Mouse (Mus musculus) hindbrain, embryonic 16.5 days (tissue): ENCODE measurements around the gene Kif4. TPM values are rescaled to one million over a fixed set of nuclear protein-coding genes. Genes with fewer than 3 reads are reported as not detected.

ENCODE experiments used
- ATAC-seq: fragments of 200-750 bp; cut with Nextera tagmentation; 2 replicates; pipeline ENCODE4 v1.8.0; 2017; ENCODE audit warnings: moderate TSS enrichment, moderate library complexity
- H3K27ac ChIP-seq: fragments of 300-500 bp; sonication (generic); 2 replicates; pipeline ENCODE4 v1.5.1; 2014; ENCODE audit warnings: low read depth, mild to moderate bottlenecking, control low read depth, low read length, moderate library complexity
- H3K27me3 ChIP-seq: fragments of 300-500 bp; sonication (generic); replicated peaks from 2 replicates; pipeline ENCODE4 v1.6.1; 2014; ENCODE audit warnings: low read length; ENCODE audit not compliant: control insufficient read depth, insufficient read depth
- H3K36me3 ChIP-seq: fragments of 300-500 bp; sonication (generic); 2 replicates; pipeline ENCODE4 v1.6.1; 2014; ENCODE audit warnings: mild to moderate bottlenecking, low read length, moderate library complexity, mixed read lengths; ENCODE audit not compliant: control insufficient read depth, insufficient read depth
- H3K4me1 ChIP-seq: fragments of 300-500 bp; sonication (generic); 2 replicates; pipeline ENCODE4 v1.6.1; 2014; ENCODE audit warnings: low read depth, low read length; ENCODE audit not compliant: control insufficient read depth, insufficient read depth
- H3K4me2 ChIP-seq: fragments of 300-500 bp; sonication (generic); 2 replicates; pipeline ENCODE4 v1.6.1; 2014; ENCODE audit warnings: mild to moderate bottlenecking, low read length, control low read depth, moderate library complexity
- H3K4me3 ChIP-seq: fragments of 300-500 bp; sonication (generic); 2 replicates; pipeline ENCODE4 v1.5.1; 2014; ENCODE audit warnings: mild to moderate bottlenecking, low read length, control low read depth, moderate library complexity
- H3K9ac ChIP-seq: fragments of 300-500 bp; sonication (generic); 2 replicates; pipeline ENCODE4 v1.6.1; 2014; ENCODE audit warnings: low read depth, mild to moderate bottlenecking, control low read depth, low read length, moderate library complexity
- H3K9me3 ChIP-seq: fragments of 300-500 bp; sonication (generic); 2 replicates; pipeline ENCODE4 v1.6.1; 2014; ENCODE audit warnings: mild to moderate bottlenecking, low read length, moderate library complexity; ENCODE audit not compliant: control insufficient read depth
- WGBS: fragments of 180-500 bp; shearing (Covaris S2); extraction: QIAGEN DNeasy Blood & Tissue Kit; methylation state at CpG from one replicate; pipeline ENCODE4 v1.1.7; 2014; 5-methylcytosine and 5-hydroxymethylcytosine counted together
- polyA plus RNA-seq: library from polyadenylated mRNA; unstranded; fragments of >200 nt; fragmentation: Nextera tagmentation; extraction: Ambion mirVana; gene quantifications from 2 replicates; pipeline ENCODE4 v1.2.1, GENCODE M21; 2015

Kif4 gene
- polyA plus RNA-seq, 1 experiment from 2014 or later: 5.0 TPM

DNA sequence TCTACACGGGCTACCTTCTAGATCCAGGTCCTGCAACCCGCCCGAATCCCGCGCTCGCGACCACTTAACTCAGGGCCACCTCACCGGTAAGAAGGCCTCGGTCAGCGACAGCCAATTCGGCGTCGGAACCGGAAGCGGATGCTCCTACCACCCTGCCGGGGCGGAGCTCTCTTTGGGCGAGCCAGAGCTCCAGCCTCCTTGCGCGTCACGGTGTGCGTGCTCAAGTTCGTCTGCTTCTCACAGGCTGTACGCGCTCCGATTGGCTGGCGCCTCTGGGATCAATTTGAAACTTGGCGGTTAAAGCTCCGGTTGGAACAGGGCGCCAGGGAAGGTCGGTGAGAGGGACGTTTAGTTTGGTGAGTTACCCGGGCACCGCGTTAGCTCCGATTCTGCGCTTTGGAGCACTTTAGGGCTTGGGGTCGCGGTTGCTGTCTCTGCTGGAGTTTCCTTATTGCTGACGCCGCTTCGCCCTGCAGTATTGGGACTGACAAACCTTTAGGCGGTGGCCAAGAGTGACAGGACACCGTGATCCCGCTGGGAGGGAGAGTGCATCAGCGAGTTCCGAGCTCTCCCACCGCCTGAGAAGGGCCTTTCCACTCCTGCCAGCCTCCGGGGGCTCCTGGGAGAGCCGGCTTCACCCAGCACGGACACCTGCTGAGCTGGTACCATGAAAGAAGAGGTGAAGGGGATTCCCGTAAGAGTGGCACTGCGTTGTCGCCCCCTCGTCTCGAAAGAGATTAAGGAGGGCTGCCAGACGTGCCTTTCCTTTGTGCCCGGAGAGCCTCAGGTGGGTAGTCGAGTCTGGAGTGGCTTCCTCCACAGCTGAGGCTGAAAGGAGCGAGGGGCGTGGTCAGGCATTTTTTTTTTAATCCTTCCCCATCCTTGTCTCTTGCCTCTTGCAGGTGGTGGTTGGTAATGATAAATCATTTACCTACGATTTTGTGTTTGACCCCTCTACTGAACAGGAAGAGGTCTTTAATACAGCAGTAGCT lies 561 bp downstream of the Kif4 start, which contains the start of gene Pdzd11:
Gene Pdzd11, minus strand, starts transcription at position 767 of the 992 bp plus-strand sequence.
- H3K4me3 ChIP-seq: peak within 1 kb of the TSS; percentile 55
- no peaks in the 10 kb centered on the region for H3K27me3 ChIP-seq
- H3K36me3 ChIP-seq: peaks cover 4% of the 10 kb centered on the region; the same call in 1 of the 2 replicates
- WGBS: 25% methylated on average over 60 of the region's 62 CpGs
- peak; percentile 100 for ATAC-seq
- peaks cover 4% of the 10 kb centered on the region for H3K4me1 ChIP-seq
- peak within 1 kb of the TSS; percentile 83 for H3K4me2 ChIP-seq
- no peaks in the 10 kb centered on the region for H3K9me3 ChIP-seq
- peak within 1 kb of the TSS; percentile 59 for H3K27ac ChIP-seq
- peak within 1 kb of the TSS; percentile 55 for H3K9ac ChIP-seq

DNA sequence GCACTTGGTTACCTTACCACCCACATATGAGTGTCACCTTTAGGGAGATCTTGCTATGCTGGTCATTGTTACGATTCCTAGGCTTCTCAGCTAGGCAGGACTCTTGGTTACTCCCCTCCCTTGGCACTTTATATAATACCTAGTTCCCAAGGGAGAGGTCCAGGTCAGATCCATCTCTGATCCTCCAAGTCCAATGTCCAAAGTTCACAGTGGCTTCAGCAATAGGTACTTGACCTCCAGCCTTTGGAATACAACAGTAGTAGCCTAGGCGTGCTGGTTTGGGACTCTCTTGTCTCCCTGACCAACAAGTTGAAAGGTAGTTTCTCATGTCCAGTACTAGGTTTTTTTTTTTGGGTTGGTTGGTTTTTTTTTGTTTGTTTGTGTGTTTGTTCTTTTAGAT lies 3.5 kb downstream of the Kif4 start:
- peaks cover 4% of the 10 kb centered on the region for H3K4me1 ChIP-seq
- ATAC-seq: no peak
- no peak overlapping the region for H3K4me3 ChIP-seq
- no peak overlapping the region for H3K27ac ChIP-seq
- no peaks in the 10 kb centered on the region for H3K27me3 ChIP-seq
- H3K9me3 ChIP-seq: no peaks in the 10 kb centered on the region
- no peaks in the 10 kb centered on the region for H3K36me3 ChIP-seq
- no peak overlapping the region for H3K4me2 ChIP-seq
- 95% methylated on average over 2 of the region's 2 CpGs for WGBS
- no peak overlapping the region for H3K9ac ChIP-seq

GRCm38 (mm10) chrX:100638477-100638876 lies 12.9 kb downstream of the Kif4 start:
- WGBS: 89% methylated on average over 8 of the region's 8 CpGs
- H3K36me3 ChIP-seq: no peaks in the 10 kb centered on the region
- H3K27ac ChIP-seq: no peak overlapping the region
- H3K4me3 ChIP-seq: no peak overlapping the region
- no peak overlapping the region for H3K9ac ChIP-seq
- H3K9me3 ChIP-seq: no peaks in the 10 kb centered on the region
- no peak for ATAC-seq
- H3K27me3 ChIP-seq: no peaks in the 10 kb centered on the region
- H3K4me1 ChIP-seq: no peaks in the 10 kb centered on the region
- H3K4me2 ChIP-seq: no peak overlapping the region

DNA sequence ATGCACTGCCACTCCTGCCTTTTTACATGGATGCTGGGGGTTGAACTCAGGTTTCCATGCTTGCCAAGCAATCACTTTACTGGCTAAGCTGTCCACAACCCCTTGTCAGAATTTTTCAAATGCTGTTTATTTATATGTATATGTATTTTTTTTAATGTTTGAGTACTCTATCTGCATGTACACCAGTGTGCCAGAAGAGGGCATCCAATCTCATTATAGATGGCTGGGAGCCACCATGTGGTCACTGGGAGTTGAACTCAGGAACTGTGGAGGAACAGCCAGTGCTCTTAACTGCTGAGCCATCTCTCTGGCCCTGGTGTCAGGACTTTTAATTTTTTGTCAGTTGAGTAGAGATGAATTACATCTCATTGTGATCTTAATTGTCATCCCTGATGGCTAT lies 27.3 kb downstream of the Kif4 start:
- Histone ChIP-seq H3K27me3 (no peaks in the 10 kb centered on the region), H3K9me3 (no peaks in the 10 kb centered on the region), H3K4me3 (no peak overlapping the region), H3K27ac (no peak overlapping the region), H3K4me1 (no peaks in the 10 kb centered on the region), H3K9ac (no peak overlapping the region), H3K4me2 (no peak overlapping the region), H3K36me3 (no peaks in the 10 kb centered on the region)
- no peak for ATAC-seq

DNA sequence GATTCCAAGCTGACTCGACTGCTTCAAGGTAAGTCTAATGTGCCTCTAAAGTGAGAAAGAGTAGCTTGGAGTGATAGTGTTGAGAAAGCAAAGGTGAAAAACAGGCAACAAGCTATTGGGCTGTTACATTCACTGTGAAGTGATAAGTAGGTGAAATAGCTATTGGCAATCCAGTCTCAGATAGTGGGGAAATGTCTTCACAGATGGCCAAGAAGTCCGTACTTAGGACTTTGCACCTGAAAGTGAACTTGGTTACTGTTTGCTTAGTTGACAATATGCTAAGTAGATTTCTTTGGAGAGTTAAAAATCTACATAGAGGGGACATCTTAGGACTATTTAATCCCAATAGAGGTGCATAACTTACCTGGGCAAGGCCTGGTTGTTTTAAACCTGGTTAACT lies 39.3 kb downstream of the Kif4 start:
- ATAC-seq: no peak
- 91% methylated on average over 2 of the region's 2 CpGs for WGBS
- no peak overlapping the region for H3K27ac ChIP-seq

DNA sequence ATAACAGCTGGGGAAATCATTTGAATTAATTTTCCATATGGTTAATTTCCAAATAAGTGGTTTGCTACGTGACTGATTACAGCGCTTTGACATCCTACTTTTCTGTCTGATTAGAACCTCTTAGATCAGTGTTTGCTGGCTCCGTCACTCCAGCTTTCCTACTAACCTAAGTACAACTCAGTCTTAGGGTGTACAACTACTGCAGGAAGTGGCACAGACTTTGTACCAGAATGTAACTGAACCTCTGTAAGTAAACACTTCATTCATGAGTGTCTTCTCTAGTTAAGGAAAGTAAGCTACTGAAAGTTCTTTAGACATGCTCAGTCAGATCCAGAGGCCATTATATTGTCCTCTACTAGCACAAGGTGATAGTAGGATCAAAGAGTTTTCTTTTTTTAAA lies 52.7 kb downstream of the Kif4 start:
- H3K36me3 ChIP-seq: no peaks in the 10 kb centered on the region
- H3K9me3 ChIP-seq: no peaks in the 10 kb centered on the region
- no peak overlapping the region for H3K4me2 ChIP-seq
- H3K27me3 ChIP-seq: no peaks in the 10 kb centered on the region
- no peak overlapping the region for H3K4me3 ChIP-seq
- H3K9ac ChIP-seq: no peak overlapping the region
- ATAC-seq: no peak
- H3K27ac ChIP-seq: no peak overlapping the region
- H3K4me1 ChIP-seq: no peaks in the 10 kb centered on the region
- 81% methylated on average over 3 of the region's 3 CpGs for WGBS

More for the DNA sequence above, 39.3 kb downstream of the Kif4 start:
- Histone ChIP-seq H3K4me1 (no peaks in the 10 kb centered on the region), H3K9me3 (no peaks in the 10 kb centered on the region), H3K4me2 (no peak overlapping the region), H3K36me3 (no peaks in the 10 kb centered on the region), H3K27me3 (no peaks in the 10 kb centered on the region; the same call in 1 of the 2 replicates), H3K9ac (no peak overlapping the region), H3K4me3 (no peak overlapping the region)

DNA sequence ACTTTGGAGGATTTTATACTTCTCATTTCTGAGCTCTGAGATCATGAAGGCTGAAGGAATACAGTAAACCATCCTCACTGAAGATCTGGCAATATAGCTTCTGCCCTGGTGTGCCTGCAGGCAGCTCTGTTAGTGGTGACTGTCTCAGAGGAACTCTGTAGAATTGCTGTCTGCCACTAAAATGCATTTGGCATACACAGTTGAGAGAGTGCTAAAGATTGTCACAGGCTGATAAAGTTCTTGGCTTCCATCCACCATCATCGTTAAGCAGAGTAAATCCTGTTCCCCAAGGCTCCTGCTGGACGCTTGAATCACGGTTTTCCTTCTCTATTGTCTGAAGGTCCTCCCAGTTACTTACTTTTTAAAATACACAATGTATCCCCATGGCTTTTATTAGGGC lies 61.0 kb downstream of the Kif4 start:
- no peak overlapping the region for H3K4me2 ChIP-seq
- H3K4me3 ChIP-seq: no peak overlapping the region
- no peaks in the 10 kb centered on the region for H3K36me3 ChIP-seq
- 62% methylated on average over 3 of the region's 3 CpGs for WGBS
- H3K9me3 ChIP-seq: no peaks in the 10 kb centered on the region
- no peak for ATAC-seq
- no peak overlapping the region for H3K27ac ChIP-seq
- no peak overlapping the region for H3K9ac ChIP-seq
- H3K4me1 ChIP-seq: no peaks in the 10 kb centered on the region
- no peaks in the 10 kb centered on the region for H3K27me3 ChIP-seq

DNA sequence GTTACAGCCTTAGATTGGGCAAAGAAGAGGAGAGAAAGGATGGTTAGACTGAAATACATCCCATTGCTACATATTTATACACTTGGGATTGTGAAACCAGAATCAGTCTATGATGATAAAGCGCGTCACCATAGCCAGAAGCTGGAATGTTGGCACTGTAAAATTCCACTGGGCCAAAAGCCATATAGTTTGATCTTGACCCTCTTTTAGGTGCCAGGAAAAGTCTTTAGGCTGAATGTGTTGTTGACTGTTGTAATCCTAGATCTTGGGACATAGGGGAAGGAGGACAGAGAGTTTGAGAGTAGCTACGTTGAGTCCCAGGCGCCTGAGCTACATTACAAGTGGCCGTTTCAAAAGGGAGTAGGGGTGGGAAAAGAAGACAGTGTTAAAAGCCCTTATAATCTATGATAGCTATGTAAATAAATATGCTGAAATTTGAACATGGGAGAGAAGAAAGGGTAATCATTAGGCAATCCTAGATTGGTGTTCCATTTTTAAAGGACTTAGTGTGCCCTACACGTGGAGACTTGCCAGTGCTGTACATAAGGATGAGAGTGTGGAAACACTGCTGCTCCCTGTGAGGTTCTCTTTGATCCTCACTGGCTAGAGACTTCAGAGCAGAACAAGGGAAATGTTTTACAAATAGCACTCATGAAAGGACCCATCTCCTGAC lies 62.0 kb downstream of the Kif4 start:
- no peaks in the 10 kb centered on the region for H3K36me3 ChIP-seq
- no peaks in the 10 kb centered on the region for H3K9me3 ChIP-seq
- no peaks in the 10 kb centered on the region for H3K27me3 ChIP-seq
- no peaks in the 10 kb centered on the region for H3K4me1 ChIP-seq
- H3K4me3 ChIP-seq: no peak overlapping the region
- no peak overlapping the region for H3K4me2 ChIP-seq
- H3K27ac ChIP-seq: no peak overlapping the region
- WGBS: 72% methylated on average over 6 of the region's 6 CpGs
- H3K9ac ChIP-seq: no peak overlapping the region
- ATAC-seq: no peak

GRCm38 (mm10) chrX:100688033-100688370 lies 62.5 kb downstream of the Kif4 start:
- H3K4me3 ChIP-seq: no peak overlapping the region
- no peak overlapping the region for H3K4me2 ChIP-seq
- H3K36me3 ChIP-seq: no peaks in the 10 kb centered on the region
- no peaks in the 10 kb centered on the region for H3K4me1 ChIP-seq
- no peaks in the 10 kb centered on the region for H3K27me3 ChIP-seq
- no peaks in the 10 kb centered on the region for H3K9me3 ChIP-seq
- no peak for ATAC-seq
- no peak overlapping the region for H3K9ac ChIP-seq
- no peak overlapping the region for H3K27ac ChIP-seq
- WGBS: 80% methylated on average over 5 of the region's 5 CpGs
